Mouse (Mus musculus): ENCODE data around the gene Des. TPM values are rescaled to one million over a fixed set of nuclear protein-coding genes. Genes with fewer than 3 reads are reported as not detected.

Gene Des
- total RNA-seq (2014; rRNA removed; ENCODE audit: low replicate concordance) (983 and 1,187 TPM in 2 replicates), polyA plus RNA-seq (2015; fragmentation: Nextera tagmentation; extraction: Ambion mirVana) (601 and 639 TPM in 2 replicates)

- 2% methylated on average over 77 of the region's 80 CpGs for WGBS
- peaks cover 41% of the 10 kb centered on the region for H3K4me1 ChIP-seq (ENCODE audit: control insufficient read depth, insufficient read depth)
- peak within 1 kb of the TSS; percentile 72 for H3K4me2 ChIP-seq (ENCODE audit: low read depth, low read length)
- H3K27ac ChIP-seq (ENCODE audit: low read depth): peak within 1 kb of the TSS; percentile 96
- peak; percentile 84 for DNase-seq (ENCODE audit: low spot score)
- peaks cover 31% of the 10 kb centered on the region for H3K36me3 ChIP-seq (replicated peaks; ENCODE audit: control insufficient read depth, insufficient read depth, low read length)
- H3K9ac ChIP-seq (replicated peaks; ENCODE audit: low read depth, low read length): peak within 1 kb of the TSS; percentile 64
- H3K27me3 ChIP-seq (ENCODE audit: control insufficient read depth, insufficient read depth, low read length): no peaks in the 10 kb centered on the region
- H3K9me3 ChIP-seq (replicated peaks; ENCODE audit: control insufficient read depth, low read length): no peaks in the 10 kb centered on the region
- TF ChIP-seq CTCF (IDR thresholded peaks at IDR 0.05; ENCODE audit: low read depth) (no peak), EP300 (IDR thresholded peaks at IDR 0.05; ENCODE audit: low read depth) (no peak; the same call in 1 of the 2 replicates)
- ATAC-seq (ENCODE audit: insufficient read depth, low read depth): peak; percentile 81
- H3K4me3 ChIP-seq (ENCODE audit: low read depth, low read length): peak within 1 kb of the TSS; percentile 60
Observed at GRCm38 (mm10) chr1:75360112-75361031, at the start of gene Des. Des (plus strand) TSS chr1:75360329.

- 84% methylated on average over 6 of the region's 6 CpGs for WGBS
- no peak for ATAC-seq (ENCODE audit: insufficient read depth, low read depth)
Observed at GRCm38 (mm10) chr1:75311694-75312093, 48.4 kb upstream of the Des start.

GRCm38 (mm10) chr1:75315011-75315410 lies 45.1 kb upstream of the Des start:
- no peak for ATAC-seq (ENCODE audit: insufficient read depth, low read depth)
- no peak for TF ChIP-seq CTCF (IDR thresholded peaks at IDR 0.05; ENCODE audit: low read depth)
- TF ChIP-seq EP300 (IDR thresholded peaks at IDR 0.05; ENCODE audit: low read depth): no peak
- DNase-seq (ENCODE audit: low spot score): no peak
- Histone ChIP-seq H3K9me3 (replicated peaks; ENCODE audit: control insufficient read depth, low read length) (no peaks in the 10 kb centered on the region), H3K27ac (ENCODE audit: low read depth) (no peak overlapping the region), H3K4me2 (ENCODE audit: low read depth, low read length) (no peak overlapping the region), H3K9ac (replicated peaks; ENCODE audit: low read depth, low read length) (no peak overlapping the region), H3K36me3 (replicated peaks; ENCODE audit: control insufficient read depth, insufficient read depth, low read length) (peaks cover 46% of the 10 kb centered on the region), H3K27me3 (ENCODE audit: control insufficient read depth, insufficient read depth, low read length) (no peaks in the 10 kb centered on the region), H3K4me3 (ENCODE audit: low read depth, low read length) (no peak overlapping the region), H3K4me1 (ENCODE audit: control insufficient read depth, insufficient read depth) (peaks cover 6% of the 10 kb centered on the region; the same call in 1 of the 2 replicates)
- WGBS: 81% methylated on average over 6 of the region's 6 CpGs

More at GRCm38 (mm10) chr1:75311694-75312093, 48.4 kb upstream of the Des start:
- Histone ChIP-seq H3K27me3 (ENCODE audit: control insufficient read depth, insufficient read depth, low read length) (no peaks in the 10 kb centered on the region), H3K4me2 (ENCODE audit: low read depth, low read length) (no peak overlapping the region), H3K9me3 (replicated peaks; ENCODE audit: control insufficient read depth, low read length) (no peaks in the 10 kb centered on the region), H3K4me1 (ENCODE audit: control insufficient read depth, insufficient read depth) (peaks cover 6% of the 10 kb centered on the region; the same call in 1 of the 2 replicates), H3K27ac (ENCODE audit: low read depth) (no peak overlapping the region), H3K9ac (replicated peaks; ENCODE audit: low read depth, low read length) (no peak overlapping the region), H3K4me3 (ENCODE audit: low read depth, low read length) (no peak overlapping the region), H3K36me3 (replicated peaks; ENCODE audit: control insufficient read depth, insufficient read depth, low read length) (peaks cover 72% of the 10 kb centered on the region)
- no peak for DNase-seq (ENCODE audit: low spot score)
- no peak for TF ChIP-seq EP300 (IDR thresholded peaks at IDR 0.05; ENCODE audit: low read depth)
- TF ChIP-seq CTCF (IDR thresholded peaks at IDR 0.05; ENCODE audit: low read depth): no peak

GRCm38 (mm10) chr1:75315456-75316365 lies 44.4 kb upstream of the Des start:
- Histone ChIP-seq H3K36me3 (replicated peaks; ENCODE audit: control insufficient read depth, insufficient read depth, low read length) (peaks cover 39% of the 10 kb centered on the region), H3K4me2 (ENCODE audit: low read depth, low read length) (peak overlapping the region; percentile 66), H3K4me3 (ENCODE audit: low read depth, low read length) (peak overlapping the region; percentile 83), H3K4me1 (ENCODE audit: control insufficient read depth, insufficient read depth) (peaks cover 6% of the 10 kb centered on the region; the same call in 1 of the 2 replicates), H3K9ac (replicated peaks; ENCODE audit: low read depth, low read length) (no peak overlapping the region; the same call in 1 of the 2 replicates), H3K27ac (ENCODE audit: low read depth) (no peak overlapping the region; the same call in 1 of the 2 replicates), H3K27me3 (ENCODE audit: control insufficient read depth, insufficient read depth, low read length) (no peaks in the 10 kb centered on the region), H3K9me3 (replicated peaks; ENCODE audit: control insufficient read depth, low read length) (no peaks in the 10 kb centered on the region)
- ATAC-seq (ENCODE audit: insufficient read depth, low read depth): no peak
- DNase-seq (ENCODE audit: low spot score): no peak
- WGBS: 80% methylated on average over 29 of the region's 29 CpGs
- no peak for TF ChIP-seq EP300 (IDR thresholded peaks at IDR 0.05; ENCODE audit: low read depth)
- TF ChIP-seq CTCF (IDR thresholded peaks at IDR 0.05; ENCODE audit: low read depth): no peak

GRCm38 (mm10) chr1:75316861-75317240 lies 43.3 kb upstream of the Des start:
- Histone ChIP-seq H3K4me2 (ENCODE audit: low read depth, low read length) (peak overlapping the region; percentile 66), H3K36me3 (replicated peaks; ENCODE audit: control insufficient read depth, insufficient read depth, low read length) (peaks cover 27% of the 10 kb centered on the region), H3K9ac (replicated peaks; ENCODE audit: low read depth, low read length) (peak overlapping the region; percentile 77), H3K4me1 (ENCODE audit: control insufficient read depth, insufficient read depth) (peaks cover 6% of the 10 kb centered on the region; the same call in 1 of the 2 replicates), H3K4me3 (ENCODE audit: low read depth, low read length) (peak overlapping the region; percentile 83), H3K27ac (ENCODE audit: low read depth) (peak overlapping the region; percentile 97), H3K27me3 (ENCODE audit: control insufficient read depth, insufficient read depth, low read length) (no peaks in the 10 kb centered on the region), H3K9me3 (replicated peaks; ENCODE audit: control insufficient read depth, low read length) (no peaks in the 10 kb centered on the region)
- TF ChIP-seq CTCF (IDR thresholded peaks at IDR 0.05; ENCODE audit: low read depth) (peak; percentile 30), EP300 (IDR thresholded peaks at IDR 0.05; ENCODE audit: low read depth) (peak; percentile 49; the same call in 1 of the 2 replicates)
- WGBS: under 1% methylated on average over 20 of the region's 20 CpGs
- peak; percentile 21 for ATAC-seq (ENCODE audit: insufficient read depth, low read depth)
- peak; percentile 71 for DNase-seq (ENCODE audit: low spot score)

Data from heart, postnatal 0 days (tissue).